ENCODE assay signal across 9 mouse cellular contexts in the genomic region with DNA sequence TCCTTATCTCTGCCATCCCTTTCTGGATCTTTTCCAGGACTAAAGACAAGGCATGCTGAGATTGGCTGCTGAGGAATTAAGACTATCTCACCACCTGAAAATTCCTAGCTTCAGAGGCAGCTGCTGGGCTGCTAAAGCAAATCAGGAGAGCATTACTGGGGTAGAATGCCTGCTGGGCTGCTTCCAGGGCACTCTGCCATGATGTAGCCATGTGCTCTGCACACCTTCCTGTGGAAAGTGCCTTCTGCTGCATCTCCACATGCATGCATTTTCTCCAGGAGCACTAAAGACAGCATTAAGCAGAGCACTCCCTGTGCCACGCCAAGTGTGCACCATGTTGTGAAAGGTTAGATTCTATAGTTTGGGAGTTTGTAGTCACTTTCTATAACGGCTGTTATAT. TPM values are rescaled to one million over a fixed set of nuclear protein-coding genes. Genes with fewer than 3 reads are reported as not detected.
DNase-seq lines count a peak whose midpoint lies in the region; ATAC-seq lines count a peak whose summit lies in the region.
"Had no signal": no experiment of that assay in that cellular context is flagged by ENCODE, and none has a peak within 500 bp of the region (broad histone marks: within the 10 kb centered on the region; RNA-seq: fewer than 3 reads in every experiment).

No protein-coding gene starts in this region.

- intact Hi-C loops in heart, postnatal 25 days (cut with DNase I), result no loop called here

- DNase-seq in heart, postnatal 4 days, result peak; percentile 31
- DNase-seq in heart, postnatal 25 days (ENCODE audit: low spot score), result no peak
- DNase-seq in 3T3-L1 (ENCODE audit: low read depth, low spot score) (peak; percentile 23), NIH3T3 (ENCODE audit: low read depth) (peak; percentile 22), adipocyte (ENCODE audit: low spot score) (no peak)
- DNase-seq in cerebellum, adult 9-10 months, result peak; percentile 88
- DNase-seq: thymus, adult 18-20 months had no signal

- no peak for ATAC-seq in megakaryocyte progenitor cell, adult 5-6 weeks (replicated peaks; ENCODE audit: poor library complexity)
- ATAC-seq: inflammation-experienced regulatory T-cells, adult 6 months had no signal

RNA-seq across cellular contexts. Expression of a gene that starts 16.6 kb away (rescaled TPM):
- total RNA-seq in heart, postnatal 4 days (2021), result 1 to 10 TPM; 5.5 to 6.2 TPM
- total RNA-seq in heart, postnatal 25 days (2021), result 1 to 10 TPM; 2.4 to 3.3 TPM
- 9.3 and 10.8 TPM in 2 replicates for total RNA-seq in megakaryocyte progenitor cell, adult 5-6 weeks (2015)
- 3.6 and 5.2 TPM in 2 replicates for total RNA-seq in megakaryocyte progenitor cell, adult 5-6 weeks (2017)

Comparison
In these comparisons a context has a peak if more than half of its experiments do, and no peak if none do; other contexts are left out.
1. DNase-seq: peak in heart, postnatal 4 days (single experiment), 3T3-L1 (single experiment), NIH3T3 (single experiment) and cerebellum, adult 9-10 months (single experiment); none in heart, postnatal 25 days (single experiment) and adipocyte (single experiment).